ENCODE assay signal across 10 mouse cellular contexts in genomic region chr16:32682194-32682593, GRCm38 (mm10). TPM values are rescaled to one million over a fixed set of nuclear protein-coding genes. Genes with fewer than 3 reads are reported as not detected.
DNase-seq lines count a peak whose midpoint lies in the region; ATAC-seq lines count a peak whose summit lies in the region.
"Had no signal": no experiment of that assay in that cellular context is flagged by ENCODE, and none has a peak within 500 bp of the region (broad histone marks: within the 10 kb centered on the region; RNA-seq: fewer than 3 reads in every experiment).

No protein-coding gene starts in this region.

- H3K36me3 ChIP-seq in intestine, embryonic 14.5 days (ENCODE audit: control insufficient read depth, insufficient read depth, low read length): peaks cover 40% of the 10 kb centered on the region
- H3K36me3 ChIP-seq in intestine, embryonic 15.5 days: peaks cover 26% of the 10 kb centered on the region
- peaks cover 49% of the 10 kb centered on the region for H3K36me3 ChIP-seq in forebrain, embryonic 14.5 days (ENCODE audit: control insufficient read depth, insufficient read depth, low read length)

- no peak overlapping the region for H3K27ac ChIP-seq in intestine, embryonic 14.5 days (ENCODE audit: low read depth)
- H3K27ac ChIP-seq in intestine, embryonic 15.5 days: no peak overlapping the region
- no peak overlapping the region for H3K27ac ChIP-seq in forebrain, embryonic 14.5 days (ENCODE audit: low read depth, low read length)
- H3K27ac ChIP-seq: embryonic facial prominence, embryonic 13.5 days; limb, embryonic 13.5 days had no signal

- H3K4me3 ChIP-seq in intestine, embryonic 14.5 days (ENCODE audit: low read depth, low read length): no peak overlapping the region
- H3K4me3 ChIP-seq in intestine, embryonic 15.5 days (replicated peaks): no peak overlapping the region
- H3K4me3 ChIP-seq in forebrain, embryonic 14.5 days (ENCODE audit: low read depth, low read length): no peak overlapping the region
- H3K4me3 ChIP-seq: embryonic facial prominence, embryonic 13.5 days; limb, embryonic 13.5 days had no signal

- H3K9ac ChIP-seq in intestine, embryonic 14.5 days (ENCODE audit: low read length): no peak overlapping the region
- H3K9ac ChIP-seq in intestine, embryonic 15.5 days: no peak overlapping the region
- H3K9ac ChIP-seq in forebrain, embryonic 14.5 days (ENCODE audit: low read length): no peak overlapping the region
- H3K9ac ChIP-seq: embryonic facial prominence, embryonic 13.5 days; limb, embryonic 13.5 days had no signal

- peak; percentile 79 for DNase-seq in intestine, embryonic 14.5 days (ENCODE audit: low spot score)
- peak; percentile 52 to 70 for DNase-seq in CD8-positive naive resting alpha-beta T cell, adult 2 months (ENCODE audit: low read depth in 2 of 2, low spot score in 2 of 2)
- peak; percentile 89 for DNase-seq in brain, adult 2 months (ENCODE audit: low read depth, low spot score)
- peak; percentile 88 for DNase-seq in forebrain, embryonic 14.5 days (ENCODE audit: low spot score)
- DNase-seq in kidney, postnatal 14 days: peak; percentile 85
- DNase-seq in lung, postnatal 4 days: peak; percentile 34 to 81
- peak; percentile 89 for DNase-seq in testis, postnatal 10 days (ENCODE audit: low spot score)

- 31% methylated on average over 5 of the region's 5 CpGs for WGBS in intestine, embryonic 14.5 days
- 33% methylated on average over 5 of the region's 5 CpGs for whole genome bisulfite sequencing in intestine, embryonic 15.5 days
- 35% methylated on average over 5 of the region's 5 CpGs for WGBS in forebrain, embryonic 14.5 days

- H3K27me3 ChIP-seq in intestine, embryonic 14.5 days (replicated peaks; ENCODE audit: control insufficient read depth, insufficient read depth, low read length): no peaks in the 10 kb centered on the region
- no peaks in the 10 kb centered on the region for H3K27me3 ChIP-seq in intestine, embryonic 15.5 days (replicated peaks)
- H3K27me3 ChIP-seq in forebrain, embryonic 14.5 days (replicated peaks; ENCODE audit: control insufficient read depth, insufficient read depth, low read length): no peaks in the 10 kb centered on the region
- H3K27me3 ChIP-seq: embryonic facial prominence, embryonic 13.5 days; limb, embryonic 13.5 days had no signal

- H3K4me2 ChIP-seq in intestine, embryonic 14.5 days (ENCODE audit: low read length): no peak overlapping the region
- no peak overlapping the region for H3K4me2 ChIP-seq in intestine, embryonic 15.5 days (replicated peaks)
- H3K4me2 ChIP-seq in forebrain, embryonic 14.5 days (ENCODE audit: low read length): no peak overlapping the region
- H3K4me2 ChIP-seq: embryonic facial prominence, embryonic 13.5 days; limb, embryonic 13.5 days had no signal

- ATAC-seq in intestine, embryonic 14.5 days (replicated peaks; ENCODE audit: low FRiP score, low TSS enrichment, low read depth): no peak
- ATAC-seq in intestine, embryonic 15.5 days: no peak
- peak; percentile 72 for ATAC-seq in forebrain, embryonic 14.5 days

- no peaks in the 10 kb centered on the region for H3K4me1 ChIP-seq in intestine, embryonic 14.5 days (replicated peaks; ENCODE audit: control insufficient read depth, insufficient read depth, low read length)
- peaks cover 10% of the 10 kb centered on the region for H3K4me1 ChIP-seq in intestine, embryonic 15.5 days (replicated peaks)
- no peaks in the 10 kb centered on the region for H3K4me1 ChIP-seq in forebrain, embryonic 14.5 days (ENCODE audit: control insufficient read depth, insufficient read depth, low read length)
- H3K4me1 ChIP-seq: embryonic facial prominence, embryonic 13.5 days; limb, embryonic 13.5 days had no signal

- no peaks in the 10 kb centered on the region for H3K9me3 ChIP-seq in intestine, embryonic 14.5 days (ENCODE audit: control insufficient read depth, low read length)
- no peaks in the 10 kb centered on the region for H3K9me3 ChIP-seq in intestine, embryonic 15.5 days
- H3K9me3 ChIP-seq in forebrain, embryonic 14.5 days (replicated peaks; ENCODE audit: control insufficient read depth, low read length): no peaks in the 10 kb centered on the region
- H3K9me3 ChIP-seq: embryonic facial prominence, embryonic 13.5 days; limb, embryonic 13.5 days had no signal

RNA-seq across cellular contexts. Expression of gene Tnk2, which starts 38.5 kb away (rescaled TPM):
- polyA plus RNA-seq in intestine, embryonic 14.5 days (2014; fragmentation: Nextera tagmentation; extraction: Ambion mirVana): 11.1 and 13.0 TPM in 2 replicates
- polyA plus RNA-seq in intestine, embryonic 15.5 days (2015; fragmentation: Nextera tagmentation; extraction: Ambion mirVana): 9.2 and 10.1 TPM in 2 replicates
- 11.2 and 13.1 TPM in 2 replicates for polyA plus RNA-seq in forebrain, embryonic 14.5 days (2014; fragmentation: Nextera tagmentation; extraction: Ambion mirVana)

RNA-seq across cellular contexts. Expression of gene Muc4, which starts 53.5 kb away (rescaled TPM):
- 3.5 and 3.7 TPM in 2 replicates for polyA plus RNA-seq in intestine, embryonic 14.5 days (2014; fragmentation: Nextera tagmentation; extraction: Ambion mirVana)
- 1.7 and 2.5 TPM in 2 replicates for polyA plus RNA-seq in intestine, embryonic 15.5 days (2015; fragmentation: Nextera tagmentation; extraction: Ambion mirVana)
- not detected in 2 replicates for polyA plus RNA-seq in forebrain, embryonic 14.5 days (2014; fragmentation: Nextera tagmentation; extraction: Ambion mirVana)
- polyA plus RNA-seq: limb, embryonic 13.5 days had no signal
